Mouse (Mus musculus): Measurements from ENCODE around the gene Enox1. TPM values are rescaled to one million over a fixed set of nuclear protein-coding genes. Genes with fewer than 3 reads are reported as not detected.

Gene Enox1
- total RNA-seq, 2 experiments from 2014 or later, result 52.0 to 52.2 TPM

GRCm38 (mm10) chr14:77197414-77197915 lies 40.9 kb downstream of the Enox1 start:
- DNase-seq (ENCODE audit: extremely low spot score in 1 of 2, low spot score in 2 of 2), result no peak
- no peak overlapping the region for H3K27ac ChIP-seq
- intact Hi-C loops (cut with DNase I), result no loop called here
- no peak for TF ChIP-seq CTCF (IDR thresholded peaks at IDR 0.05)
- H3K4me3 ChIP-seq, result no peak overlapping the region

- TF ChIP-seq CTCF (IDR thresholded peaks at IDR 0.05), result no peak
- intact Hi-C loops (cut with DNase I), result no loop called here
- H3K27ac ChIP-seq, result no peak overlapping the region
- no peak overlapping the region for H3K4me3 ChIP-seq
- DNase-seq (ENCODE audit: extremely low spot score in 1 of 2, low spot score in 2 of 2), result no peak
Observed at GRCm38 (mm10) chr14:77210889-77211288, 54.3 kb downstream of the Enox1 start.

- DNase-seq (ENCODE audit: extremely low spot score in 1 of 2, low spot score in 2 of 2), result no peak
- intact Hi-C loops (cut with DNase I), result no loop called here
- TF ChIP-seq CTCF (IDR thresholded peaks at IDR 0.05), result no peak
- Histone ChIP-seq H3K4me3 (no peak overlapping the region), H3K27ac (no peak overlapping the region)
Observed at GRCm38 (mm10) chr14:77213210-77213609, 56.6 kb downstream of the Enox1 start.

GRCm38 (mm10) chr14:77214848-77215247 lies 58.3 kb downstream of the Enox1 start:
- no peak for TF ChIP-seq CTCF (IDR thresholded peaks at IDR 0.05)
- intact Hi-C loops (cut with DNase I), result no loop called here
- DNase-seq (ENCODE audit: extremely low spot score in 1 of 2, low spot score in 2 of 2), result peak in 1 of 2 experiments; percentile 21
- Histone ChIP-seq H3K27ac (peak overlapping the region; percentile 76), H3K4me3 (no peak overlapping the region)

- TF ChIP-seq CTCF (IDR thresholded peaks at IDR 0.05), result no peak
- Histone ChIP-seq H3K4me3 (no peak overlapping the region), H3K27ac (peak overlapping the region; percentile 6; the same call in 1 of the 2 replicates)
- DNase-seq (ENCODE audit: extremely low spot score in 1 of 2, low spot score in 2 of 2), result peak in 1 of 2 experiments; percentile 23
- intact Hi-C loops (cut with DNase I), result no loop called here
Observed at GRCm38 (mm10) chr14:77225346-77225745, 68.8 kb downstream of the Enox1 start.

- no peak for DNase-seq (ENCODE audit: extremely low spot score in 1 of 2, low spot score in 2 of 2)
- intact Hi-C loops (cut with DNase I), result no loop called here
- no peak overlapping the region for H3K4me3 ChIP-seq
- no peak overlapping the region for H3K27ac ChIP-seq
- TF ChIP-seq CTCF (IDR thresholded peaks at IDR 0.05), result no peak
Observed at GRCm38 (mm10) chr14:77238811-77239210, 82.2 kb downstream of the Enox1 start.

- DNase-seq (ENCODE audit: extremely low spot score in 1 of 2, low spot score in 2 of 2), result no peak
- no peak for TF ChIP-seq CTCF (IDR thresholded peaks at IDR 0.05)
- intact Hi-C loops (cut with DNase I), result no loop called here
- Histone ChIP-seq H3K27ac (no peak overlapping the region), H3K4me3 (no peak overlapping the region)
Observed at GRCm38 (mm10) chr14:77239360-77239759, 82.8 kb downstream of the Enox1 start.

- H3K4me3 ChIP-seq, result no peak overlapping the region
- intact Hi-C loops (cut with DNase I), result no loop called here
- no peak for TF ChIP-seq CTCF (IDR thresholded peaks at IDR 0.05)
- DNase-seq (ENCODE audit: extremely low spot score in 1 of 2, low spot score in 2 of 2), result no peak
- H3K27ac ChIP-seq, result no peak overlapping the region
Observed at GRCm38 (mm10) chr14:77246977-77247376, 90.4 kb downstream of the Enox1 start.

GRCm38 (mm10) chr14:77248426-77248825 lies 91.9 kb downstream of the Enox1 start:
- no peak for DNase-seq (ENCODE audit: extremely low spot score in 1 of 2, low spot score in 2 of 2)
- intact Hi-C loops (cut with DNase I), result no loop called here
- Histone ChIP-seq H3K27ac (no peak overlapping the region), H3K4me3 (no peak overlapping the region)
- no peak for TF ChIP-seq CTCF (IDR thresholded peaks at IDR 0.05)

- Histone ChIP-seq H3K4me3 (no peak overlapping the region), H3K27ac (no peak overlapping the region)
- DNase-seq (ENCODE audit: extremely low spot score in 1 of 2, low spot score in 2 of 2), result no peak
- intact Hi-C loops (cut with DNase I), result no loop called here
- no peak for TF ChIP-seq CTCF (IDR thresholded peaks at IDR 0.05)
Observed at GRCm38 (mm10) chr14:77248946-77249345, 92.4 kb downstream of the Enox1 start.

- intact Hi-C loops (cut with DNase I), result no loop called here
- TF ChIP-seq CTCF (IDR thresholded peaks at IDR 0.05), result no peak
- Histone ChIP-seq H3K27ac (no peak overlapping the region), H3K4me3 (no peak overlapping the region)
- no peak for DNase-seq (ENCODE audit: extremely low spot score in 1 of 2, low spot score in 2 of 2)
Observed at GRCm38 (mm10) chr14:77250652-77251238, 94.2 kb downstream of the Enox1 start.

GRCm38 (mm10) chr14:77255201-77255600 lies 98.6 kb downstream of the Enox1 start:
- Histone ChIP-seq H3K27ac (no peak overlapping the region), H3K4me3 (no peak overlapping the region)
- intact Hi-C loops (cut with DNase I), result loop anchor here (5.0 kb wide), 1 partner anchor 98 kb away; the partner anchor contains the start of gene Enox1
- no peak for TF ChIP-seq CTCF (IDR thresholded peaks at IDR 0.05)
- no peak for DNase-seq (ENCODE audit: extremely low spot score in 1 of 2, low spot score in 2 of 2)

- TF ChIP-seq CTCF (IDR thresholded peaks at IDR 0.05), result no peak
- intact Hi-C loops (cut with DNase I), result loop anchor here (5.0 kb wide), 1 partner anchor 98 kb away; the partner anchor contains the start of gene Enox1
- Histone ChIP-seq H3K27ac (no peak overlapping the region), H3K4me3 (no peak overlapping the region)
- no peak for DNase-seq (ENCODE audit: extremely low spot score in 1 of 2, low spot score in 2 of 2)
Observed at GRCm38 (mm10) chr14:77255711-77256110, 99.1 kb downstream of the Enox1 start.

Data from left cerebral cortex, adult 2 months (tissue).